Mouse (Mus musculus) heart, embryonic 11.5 days (tissue): ENCODE data around the gene Defb21. TPM values are rescaled to one million over a fixed set of nuclear protein-coding genes. Genes with fewer than 3 reads are reported as not detected.

Source experiments
- ATAC-seq: fragments of 200-750 bp; cut with Nextera tagmentation; replicated peaks from 2 replicates; pipeline ENCODE4 v1.8.0; 2017; ENCODE audit warnings: moderate library complexity; ENCODE audit not compliant: insufficient number of reproducible peaks, low FRiP score, low TSS enrichment
- H3K27ac ChIP-seq: fragments of 300-500 bp; sonication (generic); 2 replicates; pipeline ENCODE4 v1.5.1; 2014; ENCODE audit warnings: mild to moderate bottlenecking, low read depth, low read length
- H3K27me3 ChIP-seq: fragments of 300-500 bp; sonication (generic); 2 replicates; pipeline ENCODE4 v1.6.1; 2014; ENCODE audit warnings: mild to moderate bottlenecking, low read length, mixed read lengths; ENCODE audit not compliant: control insufficient read depth, insufficient read depth
- H3K36me3 ChIP-seq: fragments of 300-500 bp; sonication (generic); 2 replicates; pipeline ENCODE4 v1.6.1; 2014; ENCODE audit warnings: mild to moderate bottlenecking, low read length, moderate library complexity, mixed read lengths; ENCODE audit not compliant: control insufficient read depth, insufficient read depth
- H3K4me1 ChIP-seq: fragments of 300-500 bp; sonication (generic); 2 replicates; pipeline ENCODE4 v1.6.1; 2014; ENCODE audit warnings: low read length; ENCODE audit not compliant: control insufficient read depth, insufficient read depth
- H3K4me2 ChIP-seq: fragments of 300-500 bp; sonication (generic); 2 replicates; pipeline ENCODE4 v1.6.1; 2014; ENCODE audit warnings: mild to moderate bottlenecking, moderate library complexity
- H3K4me3 ChIP-seq: fragments of 300-500 bp; sonication (generic); 2 replicates; pipeline ENCODE4 v1.5.1; 2014; ENCODE audit warnings: low read depth, low read length
- H3K9ac ChIP-seq: fragments of 300-500 bp; sonication (generic); 2 replicates; pipeline ENCODE4 v1.6.1; 2014; ENCODE audit warnings: mild to moderate bottlenecking, low read depth, low read length, moderate library complexity
- H3K9me3 ChIP-seq: fragments of 300-500 bp; sonication (generic); replicated peaks from 2 replicates; pipeline ENCODE4 v1.6.1; 2016; ENCODE audit warnings: low read length; ENCODE audit not compliant: control insufficient read depth
- WGBS: fragments of 180-500 bp; shearing (Covaris S2); extraction: QIAGEN DNeasy Blood & Tissue Kit; methylation state at CpG from one replicate; pipeline ENCODE4 v1.1.7; 2014; ENCODE audit not compliant: insufficient replicate concordance; 5-methylcytosine and 5-hydroxymethylcytosine counted together
- polyA plus RNA-seq: library from polyadenylated mRNA; unstranded; fragments of >200 nt; fragmentation: Nextera tagmentation; extraction: Ambion mirVana; gene quantifications from 2 replicates; pipeline ENCODE4 v1.2.1, GENCODE M21; 2014

Gene Defb21
- polyA plus RNA-seq: not detected in 2 replicates

DNA sequence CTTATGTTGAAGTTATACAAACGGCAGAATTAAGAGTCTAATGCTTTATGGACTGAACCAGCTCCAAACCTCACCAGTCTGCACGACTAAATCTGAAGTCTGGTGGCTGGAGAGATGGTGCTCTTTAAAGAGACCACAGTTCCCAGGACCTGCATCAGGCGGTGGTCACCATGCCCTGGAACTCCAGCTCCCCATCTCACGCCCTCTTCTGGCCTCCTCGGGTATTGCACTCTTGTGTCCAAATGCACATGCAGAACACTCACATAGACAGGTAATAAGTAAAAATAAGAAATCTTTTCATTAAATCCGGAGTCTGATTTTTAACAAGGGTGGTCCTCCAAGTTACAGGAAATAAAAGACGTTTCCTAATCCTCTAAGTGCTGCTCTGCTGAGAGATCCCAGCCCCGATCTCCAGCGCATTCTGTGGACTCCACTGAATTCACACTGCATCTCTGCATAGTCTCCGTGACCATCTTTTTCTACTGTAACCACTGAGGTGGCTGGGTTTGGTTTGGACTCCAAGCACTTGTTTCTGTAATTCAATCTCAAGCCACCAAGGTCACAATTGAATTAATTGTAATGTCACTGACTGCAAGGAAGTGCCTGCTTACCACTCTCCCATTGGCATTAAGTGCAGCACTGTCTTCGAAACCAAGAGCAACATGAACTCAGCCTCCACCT, at the start of gene Defb21:
Defb21 (plus strand) TSS at position 631 of the 681 bp plus-strand sequence.
- Histone ChIP-seq H3K9me3 (no peaks in the 10 kb centered on the region), H3K4me3 (no peak within 1 kb of the TSS), H3K36me3 (no peaks in the 10 kb centered on the region), H3K4me1 (no peaks in the 10 kb centered on the region), H3K9ac (no peak within 1 kb of the TSS), H3K27me3 (no peaks in the 10 kb centered on the region), H3K27ac (no peak within 1 kb of the TSS), H3K4me2 (no peak within 1 kb of the TSS)
- ATAC-seq: no peak
- WGBS: 55% methylated on average over 11 of the region's 11 CpGs

DNA sequence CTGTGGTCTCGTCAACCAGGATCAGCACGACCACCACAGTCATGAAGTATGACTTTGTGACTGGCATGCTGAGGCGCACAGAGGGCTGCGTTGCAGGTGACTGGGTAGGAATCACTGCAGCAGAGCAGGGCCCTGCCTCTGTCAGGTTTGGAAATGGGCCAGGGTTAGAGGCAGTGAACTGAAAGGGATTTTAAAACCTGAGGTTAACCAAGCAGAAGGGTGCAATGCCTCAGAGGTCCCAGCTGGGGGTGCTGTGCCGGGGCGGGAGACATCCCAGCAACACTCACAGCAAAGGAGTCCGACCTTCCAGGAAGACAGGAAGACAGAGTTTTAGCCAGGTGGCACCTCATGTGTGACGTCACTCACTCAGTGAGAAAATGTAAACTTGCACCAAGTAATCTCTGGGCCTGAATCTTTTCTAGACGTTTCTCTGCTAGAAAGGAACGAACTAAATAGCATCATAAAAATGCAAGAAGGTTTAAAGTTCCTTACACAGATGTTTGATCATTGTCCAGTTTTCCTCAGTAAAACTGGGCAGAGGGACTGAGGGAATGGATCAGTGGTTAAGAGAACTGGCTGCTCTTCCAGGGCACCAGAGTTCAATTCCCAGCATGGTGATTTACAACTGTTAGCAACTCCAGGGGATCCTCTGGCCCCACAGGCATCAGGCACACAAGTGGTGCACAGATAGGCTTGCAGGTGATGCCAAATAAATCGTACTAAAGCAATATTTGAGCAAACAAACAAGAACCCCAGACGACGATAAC, 32.4 kb upstream of the Defb21 start, which contains the start of gene Defb29:
Defb29 (minus strand) TSS at position 155 of the 767 bp plus-strand sequence.
- Histone ChIP-seq H3K4me1 (no peaks in the 10 kb centered on the region), H3K9me3 (no peaks in the 10 kb centered on the region), H3K27ac (no peak within 1 kb of the TSS), H3K4me2 (no peak within 1 kb of the TSS), H3K27me3 (no peaks in the 10 kb centered on the region), H3K4me3 (no peak within 1 kb of the TSS), H3K9ac (no peak within 1 kb of the TSS), H3K36me3 (no peaks in the 10 kb centered on the region)
- ATAC-seq: no peak
- 53% methylated on average over 13 of the region's 13 CpGs for WGBS

DNA sequence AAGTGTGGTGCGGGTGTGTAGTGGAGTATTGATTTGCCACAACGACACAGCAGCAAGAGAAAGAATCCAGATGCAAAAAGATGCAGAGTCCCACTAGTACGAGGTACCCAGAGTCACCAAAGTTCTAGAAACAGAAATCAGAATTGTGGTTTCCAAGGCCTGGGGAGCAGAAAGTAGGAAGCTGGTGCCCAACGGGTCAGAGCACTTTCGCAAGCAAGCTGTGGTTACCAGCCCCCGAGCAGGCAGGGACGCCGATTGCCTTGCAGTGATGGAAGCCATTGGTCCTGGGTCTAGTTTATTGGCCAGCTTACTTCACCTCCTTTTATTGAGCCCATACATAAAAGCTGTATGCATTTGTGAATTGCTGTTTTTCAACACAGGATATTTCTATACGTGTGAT, 30.6 kb upstream of the Defb21 start:
- Histone ChIP-seq H3K9ac (no peak overlapping the region), H3K27me3 (no peaks in the 10 kb centered on the region), H3K27ac (no peak overlapping the region), H3K4me3 (no peak overlapping the region), H3K4me2 (no peak overlapping the region), H3K36me3 (no peaks in the 10 kb centered on the region), H3K9me3 (no peaks in the 10 kb centered on the region), H3K4me1 (no peaks in the 10 kb centered on the region)
- no peak for ATAC-seq
- WGBS: 77% methylated on average over 9 of the region's 9 CpGs

DNA sequence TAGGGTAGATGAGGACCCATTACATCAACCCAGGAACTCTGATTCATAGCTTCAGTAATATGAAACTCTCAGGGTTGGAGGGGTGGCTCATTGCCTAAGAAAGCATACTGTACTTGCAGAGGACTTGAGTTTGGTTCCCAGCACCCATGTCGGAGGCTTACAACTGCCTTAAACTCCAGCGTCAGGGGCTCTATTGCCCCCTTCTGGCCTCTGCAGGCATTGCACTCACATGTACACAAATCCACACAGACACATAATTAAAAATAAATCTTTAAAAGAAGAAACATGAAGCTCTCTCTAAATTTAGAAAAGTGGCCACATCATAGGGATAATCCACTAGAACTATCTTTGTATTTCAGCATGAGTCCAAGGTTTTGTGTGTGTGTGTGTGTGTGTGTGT, 29.6 kb upstream of the Defb21 start:
- H3K9me3 ChIP-seq: no peaks in the 10 kb centered on the region
- no peak overlapping the region for H3K9ac ChIP-seq
- H3K4me3 ChIP-seq: no peak overlapping the region
- no peak overlapping the region for H3K27ac ChIP-seq
- no peaks in the 10 kb centered on the region for H3K27me3 ChIP-seq
- H3K4me1 ChIP-seq: no peaks in the 10 kb centered on the region
- WGBS: 60% methylated on average over 2 of the region's 2 CpGs
- H3K36me3 ChIP-seq: no peaks in the 10 kb centered on the region
- no peak overlapping the region for H3K4me2 ChIP-seq
- no peak for ATAC-seq

DNA sequence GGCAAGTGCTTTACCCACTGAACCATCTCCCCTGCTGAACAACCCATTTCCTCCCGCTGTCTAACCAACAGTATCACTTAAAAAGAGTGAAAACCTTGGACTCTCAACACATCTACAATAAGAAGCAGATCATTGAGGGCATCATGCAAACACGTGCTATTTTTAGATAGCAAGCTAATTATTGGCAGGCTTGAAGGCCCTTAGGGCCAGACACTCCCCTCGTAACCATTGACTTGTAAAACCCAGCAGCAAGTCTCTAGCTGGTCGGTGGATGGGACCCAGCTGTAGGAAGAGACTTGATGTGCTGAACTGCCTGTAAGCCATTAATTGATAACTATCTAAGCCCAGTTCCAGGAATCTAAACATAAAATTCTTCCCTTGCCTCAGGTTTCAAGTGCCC, 29.1 kb upstream of the Defb21 start:
- Histone ChIP-seq H3K4me1 (no peaks in the 10 kb centered on the region), H3K9ac (no peak overlapping the region), H3K4me2 (no peak overlapping the region), H3K4me3 (no peak overlapping the region), H3K27ac (no peak overlapping the region), H3K36me3 (no peaks in the 10 kb centered on the region), H3K27me3 (no peaks in the 10 kb centered on the region), H3K9me3 (no peaks in the 10 kb centered on the region)
- WGBS: 64% methylated on average over 4 of the region's 4 CpGs
- no peak for ATAC-seq

DNA sequence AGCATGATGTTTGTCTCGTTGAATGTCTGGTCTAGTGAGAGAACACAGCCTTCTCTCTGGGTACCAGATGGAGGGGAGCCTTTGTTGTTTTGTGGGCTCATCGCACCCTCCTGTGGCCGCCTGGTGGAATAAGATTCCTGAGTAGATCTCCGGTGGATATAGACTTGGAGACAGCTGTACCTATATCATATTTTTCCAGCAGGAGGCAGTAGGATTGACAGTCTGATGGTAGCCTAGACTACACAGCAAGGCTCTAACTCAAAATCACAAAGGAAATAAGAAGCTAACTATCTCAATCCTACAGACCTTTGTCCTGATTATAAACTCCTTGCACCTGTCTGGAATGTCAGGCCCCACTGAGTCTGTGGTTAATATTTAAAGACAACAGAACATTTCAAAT, 27.9 kb upstream of the Defb21 start:
- no peaks in the 10 kb centered on the region for H3K9me3 ChIP-seq
- no peaks in the 10 kb centered on the region for H3K4me1 ChIP-seq
- H3K4me2 ChIP-seq: no peak overlapping the region
- no peak for ATAC-seq
- no peak overlapping the region for H3K9ac ChIP-seq
- 22% methylated on average over 4 of the region's 4 CpGs for WGBS
- no peaks in the 10 kb centered on the region for H3K36me3 ChIP-seq
- no peak overlapping the region for H3K27ac ChIP-seq
- H3K27me3 ChIP-seq: no peaks in the 10 kb centered on the region
- H3K4me3 ChIP-seq: no peak overlapping the region

DNA sequence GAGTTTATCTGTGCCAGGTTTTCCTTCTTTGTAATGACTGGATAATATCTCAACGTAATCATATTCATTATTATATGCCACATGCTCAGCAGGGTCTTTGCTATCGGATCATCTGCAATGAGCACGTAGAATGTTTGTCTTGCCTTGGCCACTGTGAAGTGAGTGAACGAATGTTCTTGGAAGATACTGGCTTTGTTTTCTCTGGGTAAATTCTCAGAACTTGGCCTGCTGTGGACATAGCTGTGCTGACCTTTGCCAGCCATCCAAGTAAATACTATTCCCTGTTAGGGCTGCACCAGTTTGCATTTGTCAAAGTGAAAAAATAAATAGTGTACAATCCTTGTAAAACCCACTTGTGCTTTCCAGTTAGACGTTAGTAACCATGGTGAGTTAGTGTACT, 24.4 kb upstream of the Defb21 start:
- Histone ChIP-seq H3K36me3 (no peaks in the 10 kb centered on the region), H3K9ac (no peak overlapping the region), H3K27me3 (no peaks in the 10 kb centered on the region), H3K9me3 (no peaks in the 10 kb centered on the region), H3K4me2 (no peak overlapping the region), H3K4me3 (no peak overlapping the region), H3K4me1 (no peaks in the 10 kb centered on the region), H3K27ac (no peak overlapping the region)
- WGBS: 69% methylated on average over 5 of the region's 5 CpGs
- no peak for ATAC-seq

DNA sequence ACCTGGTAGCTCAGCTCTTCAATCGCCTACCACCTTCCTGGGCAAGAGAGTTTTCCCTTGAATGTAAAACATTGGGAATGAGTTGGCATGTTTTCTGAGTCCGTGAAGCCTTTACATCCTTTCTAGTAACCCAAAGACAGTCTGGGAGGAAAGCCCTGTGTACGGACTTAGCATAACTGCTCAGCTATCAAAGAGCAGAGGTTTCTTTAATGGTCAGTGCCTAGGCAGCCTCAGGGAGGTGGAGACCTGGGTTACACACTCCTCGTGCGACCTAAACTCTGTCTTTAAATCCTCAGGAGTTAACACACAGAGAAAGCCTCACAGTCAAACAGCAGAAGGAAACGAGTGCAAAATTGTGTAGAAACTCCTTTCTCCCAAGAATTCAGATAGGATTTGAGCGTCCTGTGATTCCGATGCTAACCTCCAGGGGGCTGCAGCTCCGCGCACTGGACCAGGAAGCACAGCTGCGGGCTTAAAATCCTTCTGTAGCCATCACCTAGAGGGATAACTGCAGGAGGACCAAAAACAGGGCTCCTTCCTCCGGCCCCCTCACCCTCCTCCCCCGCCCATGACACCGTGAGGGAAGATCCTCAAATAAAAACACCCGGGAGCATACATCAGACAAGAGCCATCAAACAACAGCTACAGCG, 18.6 kb upstream of the Defb21 start:
- Histone ChIP-seq H3K9me3 (no peaks in the 10 kb centered on the region), H3K4me3 (no peak overlapping the region), H3K27ac (no peak overlapping the region), H3K4me2 (no peak overlapping the region), H3K27me3 (no peaks in the 10 kb centered on the region), H3K9ac (no peak overlapping the region), H3K4me1 (no peaks in the 10 kb centered on the region), H3K36me3 (no peaks in the 10 kb centered on the region)
- WGBS: 13% methylated on average over 16 of the region's 16 CpGs
- ATAC-seq: no peak
